Mouse (Mus musculus) heart, adult 9 months (tissue): ENCODE results near the gene Olfr287.

Experiments
- DNase-seq, 2 experiments: peaks; one replicate each; pipeline ENCODE4 v3.0.0; 2022; ENCODE audit warnings: low spot score in 2 of 2

Olfr287 gene

GRCm38 (mm10) chr15:98167645-98168621 lies 52.9 kb downstream of the Olfr287 start:
- DNase-seq: peak; percentile 69 to 70

- DNase-seq: no peak
These were observed 53.8 kb downstream of the Olfr287 start, which contains the start of gene Ccdc184 for GRCm38 (mm10) chr15:98166963-98167644. Gene Ccdc184 (plus strand): TSS chr15:98167158.

- no peak for DNase-seq
These were observed 55.3 kb downstream of the Olfr287 start, which contains the start of gene Asb8 for GRCm38 (mm10) chr15:98165525-98165924. Gene Asb8 (minus strand): TSS chr15:98165625.

GRCm38 (mm10) chr15:98162561-98162960 lies 58.3 kb downstream of the Olfr287 start:
- peak; percentile 20 to 23 for DNase-seq

GRCm38 (mm10) chr15:98161026-98161805 lies 59.6 kb downstream of the Olfr287 start:
- no peak for DNase-seq

- DNase-seq: no peak
These were observed 63.6 kb downstream of the Olfr287 start for GRCm38 (mm10) chr15:98157253-98157652.
